Mouse (Mus musculus): ENCODE measurements around the gene S100pbp. TPM values are rescaled to one million over a fixed set of nuclear protein-coding genes. Genes with fewer than 3 reads are reported as not detected.
"Not testable (repeated sequence)": the region's sequence is repeated elsewhere in the genome, so short reads cannot be mapped to it uniquely, and the experiment has no call there.

The S100pbp gene
- polyA plus RNA-seq, 1 experiment: 6.4 TPM

GRCm38 (mm10) chr4:129219198-129219597 is 29.7 kb upstream of the S100pbp start:
- no peak for TF ChIP-seq CTCF (IDR thresholded peaks at IDR 0.05; ENCODE audit: extremely low read depth, insufficient read length, insufficient replicate concordance, low read depth, low read length)
- TF ChIP-seq POLR2A (IDR thresholded peaks at IDR 0.05; ENCODE audit: low read depth, low read length): no peak
- WGBS: 87% methylated on average over 10 of the region's 10 CpGs
- H3K27me3 ChIP-seq (ENCODE audit: control insufficient read depth, insufficient read depth, low read length): no peaks in the 10 kb centered on the region
- peaks cover 2% of the 10 kb centered on the region; the same call in 1 of the 2 replicates for H3K4me1 ChIP-seq (ENCODE audit: control insufficient read depth, insufficient read depth, insufficient read length, low read length)
- H3K27ac ChIP-seq (ENCODE audit: insufficient read depth, low read depth, low read length): no peak overlapping the region
- H3K4me3 ChIP-seq (ENCODE audit: low read depth, low read length): no peak overlapping the region
- H3K36me3 ChIP-seq (ENCODE audit: control insufficient read depth, insufficient read depth, low read length): peaks cover 91% of the 10 kb centered on the region

GRCm38 (mm10) chr4:129218569-129219175 is 29.1 kb upstream of the S100pbp start:
- no peak overlapping the region for H3K4me3 ChIP-seq (ENCODE audit: low read depth, low read length)
- TF ChIP-seq CTCF (IDR thresholded peaks at IDR 0.05; ENCODE audit: extremely low read depth, insufficient read length, insufficient replicate concordance, low read depth, low read length) (no peak), POLR2A (IDR thresholded peaks at IDR 0.05; ENCODE audit: low read depth, low read length) (no peak)
- H3K27me3 ChIP-seq (ENCODE audit: control insufficient read depth, insufficient read depth, low read length): no peaks in the 10 kb centered on the region
- no peaks in the 10 kb centered on the region for H3K4me1 ChIP-seq (ENCODE audit: control insufficient read depth, insufficient read depth, insufficient read length, low read length)
- H3K36me3 ChIP-seq (ENCODE audit: control insufficient read depth, insufficient read depth, low read length): peaks cover 90% of the 10 kb centered on the region
- no peak overlapping the region for H3K27ac ChIP-seq (ENCODE audit: insufficient read depth, low read depth, low read length)
- 78% methylated on average over 7 of the region's 7 CpGs for WGBS

GRCm38 (mm10) chr4:129212486-129212885 is 23.0 kb upstream of the S100pbp start:
- 62% methylated on average over 3 of the region's 3 CpGs for WGBS
- not testable (repeated sequence) for H3K27me3 ChIP-seq (ENCODE audit: control insufficient read depth, insufficient read depth, low read length); H3K4me1 ChIP-seq (ENCODE audit: control insufficient read depth, insufficient read depth, insufficient read length, low read length); H3K27ac ChIP-seq (ENCODE audit: insufficient read depth, low read depth, low read length); H3K4me3 ChIP-seq (ENCODE audit: low read depth, low read length)
- peak; percentile 10; the same call in 1 of the 2 replicates for TF ChIP-seq CTCF (IDR thresholded peaks at IDR 0.05; ENCODE audit: extremely low read depth, insufficient read length, insufficient replicate concordance, low read depth, low read length)
- H3K36me3 ChIP-seq (ENCODE audit: control insufficient read depth, insufficient read depth, low read length): peaks cover 56% of the 10 kb centered on the region

- Histone ChIP-seq H3K4me3 (ENCODE audit: low read depth, low read length) (no peak overlapping the region), H3K27me3 (ENCODE audit: control insufficient read depth, insufficient read depth, low read length) (no peaks in the 10 kb centered on the region), H3K36me3 (ENCODE audit: control insufficient read depth, insufficient read depth, low read length) (peaks cover 56% of the 10 kb centered on the region), H3K4me1 (ENCODE audit: control insufficient read depth, insufficient read depth, insufficient read length, low read length) (no peaks in the 10 kb centered on the region), H3K27ac (ENCODE audit: insufficient read depth, low read depth, low read length) (no peak overlapping the region)
- no peak for TF ChIP-seq CTCF (IDR thresholded peaks at IDR 0.05; ENCODE audit: extremely low read depth, insufficient read length, insufficient replicate concordance, low read depth, low read length)
- no peak for TF ChIP-seq POLR2A (IDR thresholded peaks at IDR 0.05; ENCODE audit: low read depth, low read length)
- WGBS: 75% methylated on average over 4 of the region's 4 CpGs
These were observed 21.9 kb upstream of the S100pbp start for GRCm38 (mm10) chr4:129211461-129211860.

- Histone ChIP-seq H3K4me1 (ENCODE audit: control insufficient read depth, insufficient read depth, insufficient read length, low read length) (no peaks in the 10 kb centered on the region), H3K4me3 (ENCODE audit: low read depth, low read length) (no peak overlapping the region), H3K36me3 (ENCODE audit: control insufficient read depth, insufficient read depth, low read length) (peaks cover 53% of the 10 kb centered on the region), H3K27ac (ENCODE audit: insufficient read depth, low read depth, low read length) (no peak overlapping the region), H3K27me3 (ENCODE audit: control insufficient read depth, insufficient read depth, low read length) (no peaks in the 10 kb centered on the region)
- 41% methylated on average over 7 of the region's 7 CpGs for WGBS
- peak; percentile 57; the same call in 1 of the 2 replicates for TF ChIP-seq CTCF (IDR thresholded peaks at IDR 0.05; ENCODE audit: extremely low read depth, insufficient read length, insufficient replicate concordance, low read depth, low read length)
- TF ChIP-seq POLR2A (IDR thresholded peaks at IDR 0.05; ENCODE audit: low read depth, low read length): no peak
These were observed 20.0 kb upstream of the S100pbp start for GRCm38 (mm10) chr4:129209504-129209903.

GRCm38 (mm10) chr4:129206792-129207191 is 17.3 kb upstream of the S100pbp start:
- WGBS: 69% methylated on average over 8 of the region's 8 CpGs
- Histone ChIP-seq H3K27me3 (ENCODE audit: control insufficient read depth, insufficient read depth, low read length) (no peaks in the 10 kb centered on the region), H3K4me3 (ENCODE audit: low read depth, low read length) (no peak overlapping the region), H3K4me1 (ENCODE audit: control insufficient read depth, insufficient read depth, insufficient read length, low read length) (no peaks in the 10 kb centered on the region), H3K36me3 (ENCODE audit: control insufficient read depth, insufficient read depth, low read length) (peaks cover 52% of the 10 kb centered on the region), H3K27ac (ENCODE audit: insufficient read depth, low read depth, low read length) (no peak overlapping the region)
- TF ChIP-seq POLR2A (IDR thresholded peaks at IDR 0.05; ENCODE audit: low read depth, low read length) (no peak), CTCF (IDR thresholded peaks at IDR 0.05; ENCODE audit: extremely low read depth, insufficient read length, insufficient replicate concordance, low read depth, low read length) (no peak)

GRCm38 (mm10) chr4:129204655-129205054 is 15.1 kb upstream of the S100pbp start:
- H3K4me1 ChIP-seq (ENCODE audit: control insufficient read depth, insufficient read depth, insufficient read length, low read length): no peaks in the 10 kb centered on the region
- H3K36me3 ChIP-seq (ENCODE audit: control insufficient read depth, insufficient read depth, low read length): peaks cover 58% of the 10 kb centered on the region
- no peak for TF ChIP-seq POLR2A (IDR thresholded peaks at IDR 0.05; ENCODE audit: low read depth, low read length)
- no peak for TF ChIP-seq CTCF (IDR thresholded peaks at IDR 0.05; ENCODE audit: extremely low read depth, insufficient read length, insufficient replicate concordance, low read depth, low read length)
- 89% methylated on average over 10 of the region's 10 CpGs for WGBS
- H3K27ac ChIP-seq (ENCODE audit: insufficient read depth, low read depth, low read length): no peak overlapping the region
- no peaks in the 10 kb centered on the region for H3K27me3 ChIP-seq (ENCODE audit: control insufficient read depth, insufficient read depth, low read length)
- no peak overlapping the region for H3K4me3 ChIP-seq (ENCODE audit: low read depth, low read length)
